Mouse (Mus musculus) liver, adult 2 months (tissue): ENCODE results near the gene Babam2. TPM values are rescaled to one million over a fixed set of nuclear protein-coding genes. Genes with fewer than 3 reads are reported as not detected.

Experiments used
- DNase-seq: peaks from one replicate; pipeline ENCODE4 v3.0.0-alpha.2; 2011; ENCODE audit warnings: low read depth, low spot score; ENCODE audit errors: extremely low read depth
- H3K27ac ChIP-seq: fragments of 200-500 bp; replicated peaks from 2 replicates; pipeline ENCODE4 v1.5.1; 2012; ENCODE audit warnings: low read depth, mild to moderate bottlenecking, control low read depth, inconsistent platforms, low read length; ENCODE audit not compliant: insufficient read depth
- H3K27me3 ChIP-seq: fragments of 200-500 bp; 2 replicates; pipeline ENCODE4 v1.6.1; 2012; ENCODE audit warnings: mild to moderate bottlenecking, moderate library complexity, low read length, inconsistent platforms; ENCODE audit not compliant: control insufficient read depth, insufficient read depth
- H3K36me3 ChIP-seq: fragments of 200-500 bp; 2 replicates; pipeline ENCODE4 v1.6.1; 2012; ENCODE audit warnings: low read length, inconsistent platforms; ENCODE audit not compliant: control insufficient read depth, insufficient read depth
- H3K4me1 ChIP-seq: fragments of 200-500 bp; 2 replicates; pipeline ENCODE4 v1.6.1; 2011; ENCODE audit warnings: low read length; ENCODE audit not compliant: control insufficient read depth, insufficient read depth
- H3K4me3 ChIP-seq: fragments of 200-500 bp; 2 replicates; pipeline ENCODE4 v1.5.1; 2011; ENCODE audit warnings: low read depth, mild to moderate bottlenecking, control low read depth, low read length, moderate library complexity; ENCODE audit not compliant: insufficient read depth
- H3K79me2 ChIP-seq: fragments of 200-500 bp; 2 replicates; pipeline ENCODE4 v1.6.1; 2012; ENCODE audit warnings: inconsistent platforms, mild to moderate bottlenecking, low read length, moderate library complexity; ENCODE audit not compliant: control insufficient read depth, insufficient read depth
- H3K9ac ChIP-seq: fragments of 200-500 bp; 2 replicates; pipeline ENCODE4 v1.6.1; 2012; ENCODE audit warnings: low read depth, mild to moderate bottlenecking, control low read depth, inconsistent platforms, low read length
- CTCF ChIP-seq: fragments of 200-500 bp; IDR thresholded peaks from 2 replicates; pipeline ENCODE4 v1.5.1; 2011; ENCODE audit warnings: low read depth, low read length, control low read depth
- POLR2A ChIP-seq: fragments of 200-500 bp; IDR thresholded peaks from 2 replicates; pipeline ENCODE4 v1.6.1; 2011; ENCODE audit warnings: low read length, control low read depth; ENCODE audit not compliant: insufficient read depth; ENCODE audit errors: extremely low read depth
- WGBS: fragments of 180-500 bp; shearing (Covaris S2); methylation state at CpG from one replicate; pipeline ENCODE4 v1.1.7; 2018; 5-methylcytosine and 5-hydroxymethylcytosine counted together
- polyA plus RNA-seq: library from polyadenylated mRNA; depleted of rRNA; stranded (reverse); fragments of >200 nt; gene quantifications from 2 replicates; pipeline ENCODE4 v1.2.3, GENCODE M21; 2012
- total RNA-seq: library from RNA; depleted of rRNA; stranded (reverse); fragments of >200 nt; gene quantifications from 2 replicates; pipeline ENCODE4 v1.2.3, GENCODE M21; 2014

The Babam2 gene
- total and polyA plus RNA-seq, 2 experiments: 18.9 to 20.1 TPM

- no peaks in the 10 kb centered on the region for H3K79me2 ChIP-seq
- no peak overlapping the region for H3K27ac ChIP-seq
- H3K9ac ChIP-seq: no peak overlapping the region
- no peak overlapping the region for H3K4me3 ChIP-seq
- H3K36me3 ChIP-seq: no peaks in the 10 kb centered on the region
- DNase-seq: no peak
- TF ChIP-seq POLR2A (no peak), CTCF (no peak)
- no peaks in the 10 kb centered on the region for H3K27me3 ChIP-seq
- 80% methylated on average over 4 of the region's 4 CpGs for WGBS
- no peaks in the 10 kb centered on the region for H3K4me1 ChIP-seq
Observed at GRCm38 (mm10) chr5:32110651-32111050, 413.2 kb downstream of the Babam2 start.

- peak; percentile 18 for DNase-seq
- Histone ChIP-seq H3K4me1 (no peaks in the 10 kb centered on the region), H3K4me3 (no peak overlapping the region), H3K27ac (no peak overlapping the region), H3K27me3 (no peaks in the 10 kb centered on the region), H3K36me3 (no peaks in the 10 kb centered on the region), H3K9ac (no peak overlapping the region), H3K79me2 (no peaks in the 10 kb centered on the region)
- WGBS: 88% methylated on average over 7 of the region's 7 CpGs
- TF ChIP-seq CTCF (no peak), POLR2A (no peak)
Observed at GRCm38 (mm10) chr5:32112206-32112916, 414.9 kb downstream of the Babam2 start.

GRCm38 (mm10) chr5:32120901-32121376 lies 423.5 kb downstream of the Babam2 start:
- no peak overlapping the region for H3K9ac ChIP-seq
- H3K36me3 ChIP-seq: no peaks in the 10 kb centered on the region
- no peak overlapping the region for H3K27ac ChIP-seq
- no peaks in the 10 kb centered on the region for H3K27me3 ChIP-seq
- no peaks in the 10 kb centered on the region for H3K4me1 ChIP-seq
- no peak overlapping the region for H3K4me3 ChIP-seq
- TF ChIP-seq POLR2A: no peak
- no peak for TF ChIP-seq CTCF
- no peaks in the 10 kb centered on the region for H3K79me2 ChIP-seq
- no peak for DNase-seq
- 72% methylated on average over 11 of the region's 11 CpGs for WGBS

- no peak overlapping the region for H3K27ac ChIP-seq
- H3K4me1 ChIP-seq: no peaks in the 10 kb centered on the region
- H3K36me3 ChIP-seq: no peaks in the 10 kb centered on the region
- whole genome bisulfite sequencing: 56% methylated on average over 6 of the region's 6 CpGs
- no peak overlapping the region for H3K4me3 ChIP-seq
- TF ChIP-seq CTCF (no peak), POLR2A (no peak)
- H3K9ac ChIP-seq: no peak overlapping the region
- H3K27me3 ChIP-seq: no peaks in the 10 kb centered on the region
- H3K79me2 ChIP-seq: no peaks in the 10 kb centered on the region
- no peak for DNase-seq
Observed at GRCm38 (mm10) chr5:32121936-32122335, 424.5 kb downstream of the Babam2 start.

- Histone ChIP-seq H3K27ac (no peak overlapping the region), H3K27me3 (no peaks in the 10 kb centered on the region), H3K9ac (no peak overlapping the region), H3K4me3 (no peak overlapping the region), H3K4me1 (no peaks in the 10 kb centered on the region), H3K79me2 (no peaks in the 10 kb centered on the region), H3K36me3 (no peaks in the 10 kb centered on the region)
- DNase-seq: no peak
- WGBS: 85% methylated on average over 5 of the region's 5 CpGs
- TF ChIP-seq CTCF: no peak
- TF ChIP-seq POLR2A: no peak
Observed at GRCm38 (mm10) chr5:32122363-32122762, 424.9 kb downstream of the Babam2 start.

GRCm38 (mm10) chr5:32124957-32125356 lies 427.5 kb downstream of the Babam2 start:
- no peaks in the 10 kb centered on the region for H3K4me1 ChIP-seq
- H3K27ac ChIP-seq: no peak overlapping the region
- no peak overlapping the region for H3K9ac ChIP-seq
- no peaks in the 10 kb centered on the region for H3K79me2 ChIP-seq
- no peak for DNase-seq
- no peak for TF ChIP-seq POLR2A
- TF ChIP-seq CTCF: no peak
- no peaks in the 10 kb centered on the region for H3K27me3 ChIP-seq
- no peak overlapping the region for H3K4me3 ChIP-seq
- H3K36me3 ChIP-seq: no peaks in the 10 kb centered on the region
- WGBS: 86% methylated on average over 6 of the region's 6 CpGs
